Mouse (Mus musculus) CH12.LX (cell line): Measurements from ENCODE around the gene Hkdc1. TPM values are rescaled to one million over a fixed set of nuclear protein-coding genes. Genes with fewer than 3 reads are reported as not detected.

Experiments
- DNase-seq: peaks from one replicate; pipeline ENCODE4 v3.0.0-alpha.2; 2013; ENCODE audit errors: extremely low read depth
- H3K27ac ChIP-seq: 2 replicates; pipeline ENCODE4 v1.5.1; 2012; ENCODE audit warnings: low read depth, mild to moderate bottlenecking, control low read depth, moderate library complexity; ENCODE audit not compliant: insufficient read depth
- H3K27me3 ChIP-seq: replicated peaks from 2 replicates; pipeline ENCODE3; 2012; ENCODE audit warnings: inconsistent platforms
- H3K36me3 ChIP-seq, 2 experiments: replicated peaks in 1 of 2; 2 replicates each; pipeline versions ENCODE3 to v1.6.1; 2012; ENCODE audit warnings: inconsistent platforms in 1 of 2, low read length in 1 of 2, mild to moderate bottlenecking in 1 of 2, mixed read lengths in 1 of 2, moderate library complexity in 1 of 2; ENCODE audit not compliant: control insufficient read depth in 1 of 2, insufficient read depth in 1 of 2
- H3K4me1 ChIP-seq, 2 experiments: 2 replicates each; pipeline ENCODE4 v1.6.1; 2012; ENCODE audit warnings: inconsistent platforms in 1 of 2, moderate library complexity in 1 of 2; ENCODE audit not compliant: insufficient read depth in 2 of 2, control insufficient read depth in 1 of 2
- H3K4me2 ChIP-seq: 2 replicates; pipeline ENCODE4 v1.6.1; 2012; ENCODE audit warnings: low read depth, mild to moderate bottlenecking, control low read depth; ENCODE audit not compliant: poor library complexity, insufficient read depth, severe bottlenecking
- H3K4me3 ChIP-seq, 3 experiments: fragments of 150-350 bp in 1 of 3; sonication (generic) in 1 of 3; replicated peaks in 1 of 3; 2 replicates each; pipeline versions ENCODE3 to v1.5.1; 2011 to 2012; ENCODE audit warnings: low read depth in 2 of 3, low read length in 2 of 3, mild to moderate bottlenecking in 2 of 3, moderate library complexity in 2 of 3, control low read depth in 1 of 3, improper control_type of control experiment in 1 of 3, inconsistent platforms in 1 of 3, mixed read lengths in 1 of 3; ENCODE audit not compliant: poor library complexity in 1 of 3
- H3K79me2 ChIP-seq: replicated peaks from 2 replicates; pipeline ENCODE4 v1.6.1; 2012; ENCODE audit warnings: mild to moderate bottlenecking, moderate library complexity; ENCODE audit not compliant: control insufficient read depth, poor library complexity, insufficient read depth, severe bottlenecking; ENCODE audit errors: extremely low read depth
- H3K9ac ChIP-seq: 2 replicates; pipeline ENCODE4 v1.6.1; 2012; ENCODE audit warnings: low read depth, mild to moderate bottlenecking, control low read depth, moderate library complexity; ENCODE audit not compliant: insufficient read depth
- H3K9me3 ChIP-seq: replicated peaks from 2 replicates; pipeline ENCODE3; 2012; ENCODE audit warnings: low read length, inconsistent platforms, mixed read lengths
- BHLHE40 ChIP-seq: IDR thresholded peaks from 2 replicates; pipeline ENCODE4 v1.6.1; 2011; ENCODE audit warnings: mild to moderate bottlenecking, low read depth, low read length, improper control_type of control experiment
- CHD1 ChIP-seq: IDR thresholded peaks from 2 replicates; pipeline ENCODE4 v1.6.1; 2012; ENCODE audit warnings: low read depth, low read length, improper control_type of control experiment, inconsistent platforms
- E2F4 ChIP-seq: IDR thresholded peaks from 2 replicates; pipeline ENCODE4 v1.6.1; 2011; ENCODE audit warnings: low read depth, low read length, improper control_type of control experiment; ENCODE audit not compliant: insufficient replicate concordance
- ETS1 ChIP-seq: conservative IDR thresholded peaks from 2 replicates; pipeline ENCODE4 v1.6.1; 2012; ENCODE audit warnings: low read depth, mild to moderate bottlenecking, inconsistent platforms, low read length, improper control_type of control experiment, moderate library complexity
- GABPA ChIP-seq: IDR thresholded peaks from 2 replicates; pipeline ENCODE4 v1.6.1; 2012; ENCODE audit warnings: low read depth, low read length, improper control_type of control experiment, inconsistent platforms; ENCODE audit not compliant: insufficient replicate concordance
- IRF4 ChIP-seq: IDR thresholded peaks from 2 replicates; pipeline ENCODE4 v1.6.1; 2014; ENCODE audit warnings: low read depth, mild to moderate bottlenecking, inconsistent platforms, low read length, improper control_type of control experiment
- JUN ChIP-seq: IDR thresholded peaks from 2 replicates; pipeline ENCODE4 v1.6.1; 2011; ENCODE audit warnings: low read depth, mild to moderate bottlenecking, low read length, improper control_type of control experiment, moderate library complexity; ENCODE audit not compliant: insufficient read depth
- KAT2A ChIP-seq: IDR thresholded peaks from 2 replicates; pipeline ENCODE4 v1.6.1; 2012; ENCODE audit warnings: low read length, improper control_type of control experiment, inconsistent platforms; ENCODE audit not compliant: insufficient replicate concordance
- MAFK ChIP-seq: IDR thresholded peaks from 2 replicates; pipeline ENCODE4 v1.6.1; 2011; ENCODE audit warnings: low read length, improper control_type of control experiment; ENCODE audit not compliant: insufficient replicate concordance
- MAX ChIP-seq: IDR thresholded peaks from 2 replicates; pipeline ENCODE4 v1.6.1; 2011; ENCODE audit warnings: low read length, improper control_type of control experiment
- MAZ ChIP-seq: IDR thresholded peaks from 2 replicates; pipeline ENCODE4 v1.6.1; 2012; ENCODE audit warnings: low read depth, mild to moderate bottlenecking, inconsistent platforms, low read length, improper control_type of control experiment, moderate library complexity
- MEF2A ChIP-seq: IDR thresholded peaks from 2 replicates; pipeline ENCODE4 v1.6.1; 2014; ENCODE audit warnings: low read depth, mild to moderate bottlenecking, inconsistent platforms, low read length, improper control_type of control experiment, borderline replicate concordance
- MYC ChIP-seq: IDR thresholded peaks from 2 replicates; pipeline ENCODE4 v1.6.1; 2011; ENCODE audit warnings: low read depth, mild to moderate bottlenecking, improper control_type of control experiment, low read length
- PAX5 ChIP-seq: IDR thresholded peaks from 2 replicates; pipeline ENCODE4 v1.6.1; 2012; ENCODE audit warnings: low read length, inconsistent platforms, mixed read lengths
- POLR2A ChIP-seq: IDR thresholded peaks from 2 replicates; pipeline ENCODE4 v1.6.1; 2011; ENCODE audit warnings: low read depth, mild to moderate bottlenecking, improper control_type of control experiment, low read length
- POLR2AphosphoS2 ChIP-seq: IDR thresholded peaks from 2 replicates; pipeline ENCODE4 v1.6.1; 2011; ENCODE audit warnings: low read depth, low read length, improper control_type of control experiment
- RAD21 ChIP-seq: IDR thresholded peaks from 2 replicates; pipeline ENCODE4 v1.6.1; 2011; ENCODE audit warnings: low read depth, mild to moderate bottlenecking, low read length, improper control_type of control experiment, moderate library complexity
- USF1 ChIP-seq: IDR thresholded peaks from 2 replicates; pipeline ENCODE4 v1.6.1; 2014; ENCODE audit warnings: low read depth, mild to moderate bottlenecking, inconsistent platforms, low read length, improper control_type of control experiment
- USF2 ChIP-seq: conservative IDR thresholded peaks from 2 replicates; pipeline ENCODE4 v1.6.1; 2011; ENCODE audit warnings: low read depth, low read length, improper control_type of control experiment
- ZMIZ1 ChIP-seq: IDR thresholded peaks from 2 replicates; pipeline ENCODE4 v1.6.1; 2012; ENCODE audit warnings: low read depth, mild to moderate bottlenecking, inconsistent platforms, low read length, improper control_type of control experiment
- dilution Hi-C: fragments of 300-500 bp; cut with MboI; formaldehyde crosslinking; loops from 2 replicates; pipeline ENCODE4 v1.14.3; 2020; ENCODE audit warnings: low sequenced_read_pairs; ENCODE audit not compliant: extremely low pct_unique_long_range_greater_than_20kb, extremely low pct_ligation_motif_present
- in situ Hi-C: fragments of 300-500 bp; cut with MboI; formaldehyde crosslinking; loops from 3 replicates; pipeline ENCODE4 v1.14.3; 2019; ENCODE audit warnings: low sequenced_read_pairs, low pct_ligation_motif_present, low pct_unique_long_range_greater_than_20kb, mixed read lengths
- polyA plus RNA-seq: library from polyadenylated mRNA; unstranded; fragments of >175 nt; gene quantifications from 2 replicates; pipeline ENCODE4 v1.2.1, GENCODE M21; 2012; ENCODE audit warnings: low read depth; ENCODE audit not compliant: insufficient read length
- total RNA-seq, 2 experiments: library from RNA; depleted of rRNA; stranded (reverse); fragments of 300-350 nt in 1 of 2; fragments of >200 nt in 1 of 2; gene quantifications; 2 replicates each; pipeline ENCODE4 v1.2.3; 2012 to 2014

The Hkdc1 gene
- total and polyA plus RNA-seq, 3 experiments, result not detected

DNA sequence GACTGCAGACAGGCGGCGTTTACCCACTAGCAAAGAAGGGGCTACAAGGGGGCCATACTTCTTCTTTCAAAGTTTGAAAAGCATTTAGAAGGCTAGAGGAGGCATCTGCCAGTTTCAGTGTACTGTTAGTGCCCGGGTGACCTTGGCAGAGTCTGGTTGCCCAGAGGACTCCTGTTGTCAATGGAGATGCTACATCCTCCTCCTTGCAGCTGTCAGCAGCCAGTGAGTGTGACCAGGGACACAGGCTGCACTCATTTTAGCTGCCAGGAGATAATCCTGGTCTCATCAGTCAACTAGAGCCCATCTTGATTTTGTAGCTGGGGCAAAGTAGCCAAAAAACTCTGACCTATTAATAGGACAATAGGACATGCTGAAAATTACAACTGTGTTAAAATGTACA, 1.2 kb downstream of the Hkdc1 start:
- H3K79me2 ChIP-seq, result no peaks in the 10 kb centered on the region
- no peaks in the 10 kb centered on the region for H3K4me1 ChIP-seq
- H3K9ac ChIP-seq, result no peak overlapping the region
- H3K36me3 ChIP-seq, result no peaks in the 10 kb centered on the region
- dilution Hi-C loops (no loop called here), in situ Hi-C loops (no loop called here)
- H3K27me3 ChIP-seq, result peaks cover 55% of the 10 kb centered on the region
- H3K27ac ChIP-seq, result no peak overlapping the region
- TF ChIP-seq MYC, result no peak
- no peak for TF ChIP-seq KAT2A
- TF ChIP-seq E2F4, result no peak
- TF ChIP-seq USF1, result no peak
- no peak for TF ChIP-seq BHLHE40
- no peak for TF ChIP-seq USF2
- TF ChIP-seq CHD1, result no peak
- no peak for TF ChIP-seq ZMIZ1
- TF ChIP-seq PAX5, result no peak
- no peak for DNase-seq
- no peak overlapping the region for H3K4me2 ChIP-seq
- H3K9me3 ChIP-seq, result no peaks in the 10 kb centered on the region
- no peak overlapping the region for H3K4me3 ChIP-seq

GRCm38 (mm10) chr10:62420399-62420798, 1.9 kb downstream of the Hkdc1 start:
- H3K4me2 ChIP-seq, result no peak overlapping the region
- no peaks in the 10 kb centered on the region for H3K36me3 ChIP-seq
- H3K27me3 ChIP-seq, result peaks cover 62% of the 10 kb centered on the region
- H3K9ac ChIP-seq, result no peak overlapping the region
- H3K4me1 ChIP-seq, result no peaks in the 10 kb centered on the region
- DNase-seq, result no peak
- in situ Hi-C loops (no loop called here), dilution Hi-C loops (no loop called here)
- H3K9me3 ChIP-seq, result no peaks in the 10 kb centered on the region
- H3K79me2 ChIP-seq, result no peaks in the 10 kb centered on the region
- TF ChIP-seq GABPA (no peak), MAZ (no peak), IRF4 (no peak), CHD1 (no peak), JUN (no peak), RAD21 (no peak), E2F4 (no peak), POLR2AphosphoS2 (no peak), MAX (no peak), ZMIZ1 (no peak), MYC (no peak), ETS1 (no peak), PAX5 (no peak), POLR2A (no peak), USF1 (no peak), MAFK (no peak), MEF2A (no peak), BHLHE40 (no peak)
- no peak overlapping the region for H3K4me3 ChIP-seq
- H3K27ac ChIP-seq, result no peak overlapping the region
